Mouse (Mus musculus) large intestine, adult 2 months (tissue): ENCODE measurements at regions not wholly inside any gene's neighbourhood (a gene's known extent, or its start where the extent isn't known, plus 50 kb on each side); places are given as distances from the start of the nearest gene placed in this dataset.

Experiments used
- DNase-seq: peaks from one replicate; pipeline ENCODE4 v3.0.0-alpha.2; 2012; ENCODE audit warnings: low read depth, low spot score
- WGBS: fragments of 180-500 bp; shearing (Covaris S2); methylation state at CpG from one replicate; pipeline ENCODE4 v1.1.7; 2018; 5-methylcytosine and 5-hydroxymethylcytosine counted together

GRCm38 (mm10) chr7:72971506-72972267, 403.6 kb upstream of the Rgma start:
- 58% methylated on average over 5 of the region's 5 CpGs for WGBS
- DNase-seq, result no peak

GRCm38 (mm10) chr7:72972397-72972796, 402.9 kb upstream of the Rgma start:
- no peak for DNase-seq
- WGBS, result 63% methylated on average over 7 of the region's 7 CpGs

- whole genome bisulfite sequencing, result 48% methylated on average over 3 of the region's 3 CpGs
- DNase-seq, result no peak
These were observed 401.5 kb upstream of the Rgma start for GRCm38 (mm10) chr7:72973771-72974170.

- DNase-seq, result no peak
- WGBS, result 76% methylated on average over 3 of the region's 3 CpGs
These were observed 400.9 kb upstream of the Rgma start for GRCm38 (mm10) chr7:72974384-72974783.

GRCm38 (mm10) chr7:72990559-72991429, 384.5 kb upstream of the Rgma start:
- WGBS, result 22% methylated on average over 8 of the region's 8 CpGs
- no peak for DNase-seq

GRCm38 (mm10) chr7:72998374-72998773, 376.9 kb upstream of the Rgma start:
- DNase-seq, result no peak
- 54% methylated on average over 5 of the region's 5 CpGs for WGBS

GRCm38 (mm10) chr7:73019151-73019550, 356.2 kb upstream of the Rgma start:
- 68% methylated on average over 3 of the region's 3 CpGs for WGBS
- DNase-seq, result no peak

- DNase-seq, result no peak
- 59% methylated on average over 1 of the region's 1 CpGs for WGBS
These were observed 355.4 kb upstream of the Rgma start for GRCm38 (mm10) chr7:73019764-73020354.

GRCm38 (mm10) chr7:73021786-73022185, 353.5 kb upstream of the Rgma start:
- 79% methylated on average over 2 of the region's 2 CpGs for WGBS
- DNase-seq, result no peak

- no peak for DNase-seq
- 25% methylated on average over 5 of the region's 5 CpGs for WGBS
These were observed 349.7 kb upstream of the Rgma start for GRCm38 (mm10) chr7:73025640-73026039.

- 60% methylated on average over 6 of the region's 6 CpGs for WGBS
- DNase-seq, result no peak
These were observed 346.4 kb upstream of the Rgma start for GRCm38 (mm10) chr7:73028952-73029351.

GRCm38 (mm10) chr7:73031407-73031806, 343.9 kb upstream of the Rgma start:
- 77% methylated on average over 5 of the region's 5 CpGs for WGBS
- no peak for DNase-seq

- 72% methylated on average over 23 of the region's 23 CpGs for WGBS
- no peak for DNase-seq
These were observed 342.9 kb upstream of the Rgma start for GRCm38 (mm10) chr7:73032316-73032980.

GRCm38 (mm10) chr7:73036801-73037555, 338.3 kb upstream of the Rgma start:
- no peak for DNase-seq
- WGBS, result 25% methylated on average over 20 of the region's 20 CpGs

- DNase-seq, result no peak
- 86% methylated on average over 9 of the region's 9 CpGs for WGBS
These were observed 337.7 kb upstream of the Rgma start for GRCm38 (mm10) chr7:73037638-73038037.

GRCm38 (mm10) chr7:73039921-73040320, 335.4 kb upstream of the Rgma start:
- WGBS, result 78% methylated on average over 4 of the region's 4 CpGs
- no peak for DNase-seq

- DNase-seq, result no peak
- WGBS, result 65% methylated on average over 3 of the region's 3 CpGs
These were observed 331.0 kb upstream of the Rgma start for GRCm38 (mm10) chr7:73044316-73044715.

GRCm38 (mm10) chr7:73055891-73056290, 319.4 kb upstream of the Rgma start:
- 61% methylated on average over 2 of the region's 2 CpGs for WGBS

GRCm38 (mm10) chr7:73063556-73063955, 311.8 kb upstream of the Rgma start:
- no peak for DNase-seq
- WGBS, result 83% methylated on average over 3 of the region's 3 CpGs

More at GRCm38 (mm10) chr7:73055891-73056290, 319.4 kb upstream of the Rgma start:
- DNase-seq, result no peak
